Mouse (Mus musculus): ENCODE results near the gene Ficd.

DNA sequence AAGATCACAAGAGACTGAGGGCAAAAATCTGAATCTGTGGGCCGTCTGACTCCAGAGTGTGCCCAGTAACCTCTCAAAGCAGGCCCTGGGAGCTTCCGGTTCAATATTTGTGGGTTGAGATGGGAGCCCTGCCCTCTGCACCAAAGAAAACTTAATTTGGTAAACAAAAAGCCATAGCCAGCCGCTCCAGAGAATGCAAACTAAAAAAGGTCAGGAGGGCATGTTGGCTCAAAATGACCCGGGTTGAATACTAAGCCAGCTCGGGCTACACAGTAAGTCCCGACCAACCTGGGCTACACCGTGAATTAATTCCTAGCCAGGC lies 619 bp upstream of the Ficd start:
- TF ChIP-seq CTCF (IDR thresholded peaks at IDR 0.05; ENCODE audit: borderline replicate concordance, control insufficient read depth, extremely low read depth, insufficient read depth, low read length, poor library complexity): no peak
- TF ChIP-seq POLR2A (IDR thresholded peaks at IDR 0.05; ENCODE audit: control insufficient read depth, extremely low read depth, insufficient read depth, low read length, poor library complexity): no peak
